Mouse (Mus musculus) macrophage (primary cell): ENCODE data around the gene Plekha5. TPM values are rescaled to one million over a fixed set of nuclear protein-coding genes. Genes with fewer than 3 reads are reported as not detected.
"Not testable (repeated sequence)": the region's sequence is repeated elsewhere in the genome, so short reads cannot be mapped to it uniquely, and the experiment has no call there.

ENCODE experiments used
- H3K27ac ChIP-seq: fragments of 350-480 bp; formaldehyde crosslinking; 2 replicates; pipeline ENCODE4 v1.9.0; 2021
- H3K36me3 ChIP-seq: fragments of 350-480 bp; formaldehyde crosslinking; 2 replicates; pipeline ENCODE4 v1.9.0; 2021; ENCODE audit errors: inconsistent target
- H3K4me3 ChIP-seq: fragments of 350-480 bp; formaldehyde crosslinking; 2 replicates; pipeline ENCODE4 v1.9.0; 2021; ENCODE audit errors: inconsistent target
- H3K79me2 ChIP-seq: fragments of 350-480 bp; formaldehyde crosslinking; 2 replicates; pipeline ENCODE4 v1.9.0; 2021; ENCODE audit errors: inconsistent target
- WGBS: methylation state at CpG from one replicate; pipeline ENCODE4 v1.1.7; 2026; ENCODE audit warnings: inconsistent platforms; ENCODE audit not compliant: missing documents; 5-methylcytosine and 5-hydroxymethylcytosine counted together
- polyA plus RNA-seq: library from polyadenylated mRNA; stranded (reverse); fragments of 250-400 nt; gene quantifications from 3 replicates; pipeline ENCODE4 v1.2.4, GENCODE M21; 2018; ENCODE audit warnings: inconsistent platforms

Gene Plekha5
- polyA plus RNA-seq, 1 experiment from 2014 or later, result 3.2 TPM

DNA sequence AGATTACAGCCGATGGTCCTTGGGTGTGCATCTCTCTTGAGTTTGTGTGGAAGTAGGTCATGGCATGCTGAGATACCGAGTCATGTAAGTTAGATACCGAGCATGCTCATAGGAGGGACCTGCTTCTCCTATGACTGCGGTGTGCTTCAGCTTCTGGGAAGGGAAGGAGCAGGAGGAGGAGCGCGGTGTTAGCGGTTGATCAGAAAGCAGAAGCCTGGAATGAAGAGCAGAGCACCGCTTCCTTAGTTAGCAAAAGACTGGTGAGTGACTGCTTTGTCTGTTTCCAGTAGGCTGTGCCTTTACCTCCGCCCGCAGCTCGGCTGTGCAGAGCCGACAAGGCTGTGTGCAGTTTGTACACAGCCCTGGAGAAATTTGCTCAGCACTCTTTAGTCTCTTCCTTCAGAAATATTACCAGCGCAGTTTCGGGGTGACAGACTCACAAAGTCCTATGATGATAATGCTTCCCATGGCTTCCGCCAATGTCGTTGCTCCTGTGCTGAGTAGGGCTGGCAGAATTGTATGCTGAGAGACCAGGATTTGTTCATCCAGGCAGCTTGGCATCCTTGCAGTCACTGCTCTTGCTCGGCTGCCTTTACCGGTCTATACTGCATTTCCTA, 67.2 kb downstream of the Plekha5 start:
- 72% methylated on average over 18 of the region's 18 CpGs for WGBS
- no peak overlapping the region for H3K4me3 ChIP-seq

DNA sequence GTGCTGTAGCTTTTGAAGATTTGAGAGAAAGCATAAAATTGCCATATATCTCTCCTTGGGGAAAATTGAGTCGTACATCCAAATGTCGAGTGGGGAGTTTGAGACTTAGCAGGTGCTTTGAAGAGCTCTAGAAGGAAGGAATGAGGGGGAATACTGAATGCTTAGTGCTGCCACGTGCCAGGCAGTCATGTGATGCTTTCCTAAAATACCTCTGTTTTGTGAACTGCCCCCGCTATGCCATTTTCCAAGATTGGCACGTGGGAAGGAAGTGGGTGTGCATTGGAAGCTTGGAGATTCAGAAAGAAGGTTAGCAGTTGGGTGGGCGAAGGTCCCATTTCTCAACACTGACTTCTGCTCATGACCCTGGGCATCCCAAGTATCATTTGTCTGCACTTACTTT, 68.2 kb downstream of the Plekha5 start:
- 78% methylated on average over 6 of the region's 6 CpGs for WGBS
- Histone ChIP-seq H3K36me3 (no peaks in the 10 kb centered on the region), H3K27ac (no peak overlapping the region)

More for the DNA sequence above, 67.2 kb downstream of the Plekha5 start:
- Histone ChIP-seq H3K36me3 (no peaks in the 10 kb centered on the region), H3K27ac (no peak overlapping the region), H3K79me2 (no peaks in the 10 kb centered on the region)

GRCm38 (mm10) chr6:140498074-140498473, 74.2 kb downstream of the Plekha5 start:
- WGBS, result 98% methylated on average over 3 of the region's 3 CpGs
- no peak overlapping the region for H3K4me3 ChIP-seq
- no peaks in the 10 kb centered on the region for H3K36me3 ChIP-seq
- H3K27ac ChIP-seq, result no peak overlapping the region
- H3K79me2 ChIP-seq, result no peaks in the 10 kb centered on the region

More for the DNA sequence above, 68.2 kb downstream of the Plekha5 start:
- Histone ChIP-seq H3K79me2 (no peaks in the 10 kb centered on the region), H3K4me3 (no peak overlapping the region)

DNA sequence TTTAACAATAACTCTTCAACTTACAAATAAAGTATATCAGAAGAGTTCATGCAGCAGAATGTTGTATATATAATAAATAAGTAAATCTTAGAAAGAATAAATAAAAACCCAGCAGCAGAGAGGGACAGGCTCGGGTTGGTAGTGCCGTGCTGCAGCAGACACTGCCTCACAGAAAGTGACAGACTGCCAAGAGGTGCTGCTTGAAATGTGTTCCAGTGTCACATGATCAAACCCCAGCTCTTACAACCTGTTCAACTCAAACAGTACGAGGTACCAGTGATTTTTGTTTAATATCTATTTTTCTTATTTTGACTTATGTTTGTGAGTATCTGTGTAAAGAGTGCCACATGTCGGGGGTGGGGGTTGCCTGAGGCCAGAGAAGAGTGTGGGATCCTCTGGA, 75.1 kb downstream of the Plekha5 start:
- Histone ChIP-seq H3K27ac (no peak overlapping the region), H3K4me3 (no peak overlapping the region), H3K79me2 (no peaks in the 10 kb centered on the region), H3K36me3 (no peaks in the 10 kb centered on the region)
- 82% methylated on average over 4 of the region's 4 CpGs for WGBS

GRCm38 (mm10) chr6:140500829-140501228, 77.0 kb downstream of the Plekha5 start:
- H3K36me3 ChIP-seq, H3K27ac ChIP-seq, H3K79me2 ChIP-seq, H3K4me3 ChIP-seq: not testable (repeated sequence)
- WGBS, result 50% methylated on average over 1 of the region's 1 CpGs

DNA sequence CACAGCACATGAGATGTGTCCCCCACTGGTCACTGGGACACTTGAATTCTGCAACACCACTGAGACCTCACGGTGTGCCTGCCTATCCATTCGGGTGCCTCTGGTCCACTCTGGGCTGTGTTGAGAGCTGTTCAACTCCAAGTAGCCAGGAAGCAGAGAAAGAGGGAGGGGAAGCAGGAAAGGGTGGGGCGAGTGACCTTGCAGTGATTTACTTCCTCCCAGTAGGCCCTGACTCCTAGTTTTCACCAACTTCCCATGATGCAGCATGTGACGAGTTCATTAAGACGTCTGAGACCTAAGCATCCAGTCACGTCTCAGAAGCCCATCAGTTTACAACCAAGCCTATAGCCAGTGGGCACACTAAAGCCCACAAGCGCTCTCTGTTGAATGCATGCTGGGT, 78.0 kb downstream of the Plekha5 start:
- 87% methylated on average over 7 of the region's 7 CpGs for WGBS
- H3K79me2 ChIP-seq, result no peaks in the 10 kb centered on the region
- no peaks in the 10 kb centered on the region for H3K36me3 ChIP-seq
- H3K27ac ChIP-seq, result no peak overlapping the region
- no peak overlapping the region for H3K4me3 ChIP-seq

DNA sequence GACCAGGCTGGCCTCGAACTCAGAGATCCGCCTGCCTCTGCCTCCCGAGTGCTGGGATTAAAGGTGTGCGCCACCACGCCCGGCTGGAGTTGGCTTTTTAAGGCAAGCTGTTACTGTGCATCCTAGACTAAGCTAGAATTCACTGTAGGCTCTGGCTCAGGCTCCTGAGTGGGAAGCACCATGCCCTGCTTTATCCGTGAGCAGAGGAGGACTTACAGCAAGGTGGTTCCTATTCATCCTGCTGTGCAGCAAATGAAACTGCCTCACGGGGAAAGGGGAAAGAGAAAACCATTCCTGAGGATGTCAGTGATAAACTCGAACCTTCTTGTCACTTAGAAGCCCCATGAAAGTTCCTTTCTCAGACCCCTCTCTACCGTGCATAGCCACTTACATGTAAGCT, 80.9 kb downstream of the Plekha5 start:
- H3K27ac ChIP-seq, result no peak overlapping the region
- H3K79me2 ChIP-seq, result no peaks in the 10 kb centered on the region
- H3K4me3 ChIP-seq, result no peak overlapping the region
- no peaks in the 10 kb centered on the region for H3K36me3 ChIP-seq
- WGBS, result 90% methylated on average over 8 of the region's 10 CpGs

DNA sequence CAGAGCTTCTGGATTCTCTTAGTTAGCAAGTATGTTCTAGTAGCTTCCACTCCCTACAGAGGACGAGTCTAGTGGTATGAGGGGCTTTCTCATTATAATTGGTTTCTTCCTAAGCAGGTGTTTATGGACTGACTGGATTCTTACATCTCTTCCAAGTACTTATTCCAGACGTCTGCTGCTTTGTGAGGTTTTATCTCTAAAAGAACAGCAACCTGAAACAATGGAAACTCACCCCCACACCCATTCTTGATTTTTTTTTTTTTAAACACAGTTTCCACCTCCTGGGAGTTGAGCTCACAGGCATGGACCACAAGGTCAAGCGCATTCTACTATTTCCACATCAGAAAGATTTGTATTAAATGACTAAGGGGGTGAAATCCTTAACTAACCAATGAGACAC, 83.8 kb downstream of the Plekha5 start:
- Histone ChIP-seq H3K27ac (no peak overlapping the region), H3K79me2 (no peaks in the 10 kb centered on the region), H3K4me3 (no peak overlapping the region), H3K36me3 (no peaks in the 10 kb centered on the region)
- 90% methylated on average over 3 of the region's 3 CpGs for WGBS

GRCm38 (mm10) chr6:140508475-140509150, 84.8 kb downstream of the Plekha5 start:
- Histone ChIP-seq H3K27ac (no peak overlapping the region), H3K4me3 (no peak overlapping the region), H3K36me3 (no peaks in the 10 kb centered on the region), H3K79me2 (no peaks in the 10 kb centered on the region)
- WGBS, result 90% methylated on average over 13 of the region's 13 CpGs

- H3K36me3 ChIP-seq, result no peaks in the 10 kb centered on the region
- H3K27ac ChIP-seq, result no peak overlapping the region
- no peak overlapping the region for H3K4me3 ChIP-seq
- 81% methylated on average over 9 of the region's 9 CpGs for WGBS
- H3K79me2 ChIP-seq, result no peaks in the 10 kb centered on the region
Measured at GRCm38 (mm10) chr6:140509151-140509530, 85.3 kb downstream of the Plekha5 start.

DNA sequence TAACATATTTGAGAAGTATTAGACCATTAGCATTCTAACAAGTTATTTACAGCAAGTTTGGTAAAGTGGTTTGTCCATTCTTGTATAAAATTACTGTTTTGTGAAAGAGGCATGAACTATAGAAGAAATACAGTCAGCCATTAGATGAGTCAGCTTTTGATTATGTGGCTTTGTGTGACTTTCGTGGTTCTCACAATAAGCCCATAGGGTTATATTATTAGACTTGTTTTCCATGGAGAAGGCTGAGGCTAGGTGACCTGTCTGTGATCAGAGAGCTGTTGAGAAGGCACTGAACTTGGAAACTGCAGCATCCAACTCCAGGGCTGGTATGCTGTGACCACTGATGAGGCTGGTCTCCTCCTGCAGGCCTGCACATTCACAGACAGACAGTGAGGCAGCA, 88.2 kb downstream of the Plekha5 start:
- H3K4me3 ChIP-seq, result no peak overlapping the region
- H3K36me3 ChIP-seq, result no peaks in the 10 kb centered on the region
- no peaks in the 10 kb centered on the region for H3K79me2 ChIP-seq
- 50% methylated on average over 1 of the region's 1 CpGs for WGBS
- H3K27ac ChIP-seq, result no peak overlapping the region

DNA sequence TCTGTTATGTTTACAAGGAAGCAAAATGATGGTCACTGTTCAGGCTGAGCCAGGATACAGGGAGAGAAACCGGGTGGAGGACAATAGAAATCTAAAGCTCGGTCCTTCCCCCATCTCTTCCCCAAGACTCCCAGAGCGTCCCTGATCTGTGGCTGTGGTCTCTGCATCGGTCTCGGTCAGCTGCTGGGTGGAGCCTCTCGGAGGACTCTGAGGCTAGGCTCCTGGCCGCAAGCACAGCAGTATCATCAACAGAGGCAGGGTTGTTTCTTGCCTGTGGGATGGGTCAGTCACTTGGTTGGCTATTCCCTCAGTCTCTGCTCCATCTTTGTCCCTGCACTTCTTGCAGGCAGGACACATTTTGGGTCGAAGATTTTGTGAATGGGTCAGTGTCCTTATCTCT, 88.6 kb downstream of the Plekha5 start:
- no peak overlapping the region for H3K4me3 ChIP-seq
- no peaks in the 10 kb centered on the region for H3K79me2 ChIP-seq
- H3K36me3 ChIP-seq, result no peaks in the 10 kb centered on the region
- WGBS, result 95% methylated on average over 8 of the region's 8 CpGs
- no peak overlapping the region for H3K27ac ChIP-seq

DNA sequence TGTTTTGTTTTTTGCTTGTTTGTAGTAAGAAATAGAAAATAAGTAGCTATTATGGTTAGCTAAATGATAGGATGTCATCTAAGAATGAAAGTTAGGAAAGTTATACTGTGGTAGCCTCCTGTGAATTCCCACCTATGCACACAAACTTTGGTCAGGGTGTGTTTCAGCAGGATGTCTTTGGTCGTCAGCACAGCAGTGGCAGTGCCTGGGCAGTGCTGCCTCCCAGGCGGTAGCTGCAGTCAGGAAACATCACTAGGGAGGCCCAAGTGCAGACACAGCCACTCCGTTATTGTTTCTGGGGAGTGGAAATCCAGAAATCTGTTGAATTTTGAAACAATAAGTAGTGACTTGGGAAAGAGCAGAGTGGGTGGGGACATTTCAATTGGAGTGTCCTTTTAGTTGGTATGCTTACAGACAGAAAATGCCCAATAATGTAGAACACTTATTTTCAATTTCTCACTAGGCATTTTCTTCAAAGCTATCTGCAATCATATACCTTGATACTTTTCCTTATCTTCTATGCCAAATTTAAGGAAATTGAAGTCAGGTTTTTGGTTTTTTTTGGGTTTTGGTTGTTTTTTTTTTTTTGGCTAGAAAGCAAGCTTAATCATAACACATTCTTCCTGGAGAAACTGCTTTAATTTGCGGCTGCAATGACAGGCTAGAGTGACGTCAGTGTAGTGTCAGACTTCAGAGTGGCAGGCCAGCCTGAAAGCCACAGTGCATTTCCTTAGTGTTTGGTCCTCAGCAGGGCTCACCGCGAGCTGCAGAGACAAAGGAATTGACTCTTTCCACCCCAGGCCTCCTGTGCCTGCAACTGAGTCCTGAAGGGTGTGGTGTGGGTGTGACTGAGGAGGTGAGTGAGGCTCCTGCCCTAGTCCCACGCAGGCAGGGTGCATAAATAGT, 90.6 kb downstream of the Plekha5 start:
- Histone ChIP-seq H3K4me3 (no peak overlapping the region), H3K79me2 (no peaks in the 10 kb centered on the region), H3K27ac (no peak overlapping the region), H3K36me3 (no peaks in the 10 kb centered on the region)
- WGBS, result 29% methylated on average over 8 of the region's 8 CpGs

- Histone ChIP-seq H3K36me3 (no peaks in the 10 kb centered on the region), H3K4me3 (no peak overlapping the region), H3K79me2 (no peaks in the 10 kb centered on the region), H3K27ac (no peak overlapping the region)
- WGBS, result 95% methylated on average over 4 of the region's 4 CpGs
Measured at GRCm38 (mm10) chr6:140515550-140515949, 91.7 kb downstream of the Plekha5 start.

DNA sequence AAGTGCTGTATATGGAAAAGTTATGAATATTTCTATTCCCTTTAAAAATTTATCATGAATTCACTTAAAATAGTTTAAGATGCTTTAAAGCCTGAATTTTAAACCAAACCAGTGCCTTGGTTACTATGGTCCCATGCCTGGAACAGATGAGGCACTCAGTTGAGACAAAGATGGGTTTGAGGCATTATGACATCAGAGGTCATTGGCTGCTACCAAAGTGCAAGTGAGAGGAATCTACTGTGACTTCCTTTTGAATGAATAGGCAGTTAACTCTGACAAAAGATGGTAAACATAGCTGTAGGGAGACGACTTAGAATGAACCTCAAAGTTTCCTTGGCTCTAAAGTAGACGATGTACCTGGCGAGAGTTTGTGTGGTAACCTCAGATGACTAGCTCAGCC, 92.3 kb downstream of the Plekha5 start:
- Histone ChIP-seq H3K4me3 (no peak overlapping the region), H3K27ac (no peak overlapping the region), H3K36me3 (no peaks in the 10 kb centered on the region), H3K79me2 (no peaks in the 10 kb centered on the region)
- 83% methylated on average over 3 of the region's 3 CpGs for WGBS
